ENCODE assay signal across 8 mouse cellular contexts in the genomic region with DNA sequence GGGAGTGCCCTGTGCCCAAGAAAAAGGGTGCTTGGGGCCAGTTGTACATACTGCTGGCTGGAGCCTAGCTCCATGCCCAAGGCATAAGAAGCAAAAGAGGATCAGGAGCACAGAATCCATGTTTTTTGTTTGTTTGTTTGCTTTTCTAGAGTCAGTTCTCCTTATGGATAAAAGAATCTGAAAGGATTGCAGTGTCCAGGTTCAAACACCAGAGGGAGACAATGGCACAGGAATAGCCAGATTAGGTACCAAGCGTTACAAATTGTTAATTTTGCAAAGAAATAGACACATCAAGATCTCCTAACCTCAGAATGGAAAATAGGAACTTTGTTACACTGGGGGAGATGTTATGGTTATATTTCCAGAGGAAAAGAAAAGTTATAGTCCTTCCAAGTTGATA. TPM values are rescaled to one million over a fixed set of nuclear protein-coding genes. Genes with fewer than 3 reads are reported as not detected.
DNase-seq lines count a peak whose midpoint lies in the region; ATAC-seq lines count a peak whose summit lies in the region.

No protein-coding gene starts in this region.

- no peak for DNase-seq in frontal cortex, postnatal 10 days (ENCODE audit: low spot score in 2 of 2)
- no peak for DNase-seq in midbrain, embryonic 10.5 days (ENCODE audit: low spot score)
- DNase-seq in ovary, postnatal 36 days (ENCODE audit: low spot score), result no peak
- no peak for DNase-seq in thymus, postnatal 36 days

- H3K36me3 ChIP-seq in midbrain, embryonic 12.5 days, result no peaks in the 10 kb centered on the region
- H3K36me3 ChIP-seq in midbrain, embryonic 10.5 days, result no peaks in the 10 kb centered on the region
- no peaks in the 10 kb centered on the region for H3K36me3 ChIP-seq in midbrain, embryonic 13.5 days

- no peaks in the 10 kb centered on the region for H3K9me3 ChIP-seq in midbrain, embryonic 12.5 days
- no peaks in the 10 kb centered on the region for H3K9me3 ChIP-seq in midbrain, embryonic 10.5 days (replicated peaks)
- no peaks in the 10 kb centered on the region for H3K9me3 ChIP-seq in midbrain, embryonic 13.5 days

- no peak overlapping the region for H3K27ac ChIP-seq in midbrain, embryonic 12.5 days (replicated peaks)
- no peak overlapping the region for H3K27ac ChIP-seq in midbrain, embryonic 10.5 days (replicated peaks)
- no peak overlapping the region for H3K27ac ChIP-seq in midbrain, embryonic 13.5 days

- no peak overlapping the region for H3K9ac ChIP-seq in midbrain, embryonic 12.5 days (replicated peaks)
- no peak overlapping the region for H3K9ac ChIP-seq in midbrain, embryonic 13.5 days (replicated peaks)

- peak; percentile 52; the same call in 1 of the 2 replicates for ATAC-seq in frontal cortex, adult (ENCODE audit: low TSS enrichment)
- peak; percentile 49; the same call in 1 of the 2 replicates for ATAC-seq in midbrain, embryonic 12.5 days (ENCODE audit: low FRiP score, low read depth)
- peak; percentile 51 to 62; a peak in 3 of 4 replicates for ATAC-seq in hematopoietic stem cell, adult 5-6 weeks (replicated peaks in 1 of 2; ENCODE audit: insufficient read depth in 1 of 2, low FRiP score in 2 of 2, low TSS enrichment in 1 of 2, low read depth in 1 of 2, poor library complexity in 2 of 2, severe bottlenecking in 2 of 2)
- 0 out of 2 replicates have a peak, but pooled peaks have one; percentile 20 for ATAC-seq in midbrain, embryonic 13.5 days

- H3K4me2 ChIP-seq in midbrain, embryonic 12.5 days (replicated peaks), result no peak overlapping the region
- no peak overlapping the region for H3K4me2 ChIP-seq in midbrain, embryonic 13.5 days (replicated peaks)

- H3K27me3 ChIP-seq in midbrain, embryonic 12.5 days, result no peaks in the 10 kb centered on the region
- no peaks in the 10 kb centered on the region for H3K27me3 ChIP-seq in midbrain, embryonic 10.5 days (ENCODE audit: low read depth, poor library complexity, severe bottlenecking)
- no peaks in the 10 kb centered on the region for H3K27me3 ChIP-seq in midbrain, embryonic 13.5 days

- no peaks in the 10 kb centered on the region for H3K4me1 ChIP-seq in midbrain, embryonic 12.5 days
- H3K4me1 ChIP-seq in midbrain, embryonic 10.5 days, result no peaks in the 10 kb centered on the region
- H3K4me1 ChIP-seq in midbrain, embryonic 13.5 days (replicated peaks), result no peaks in the 10 kb centered on the region

- H3K4me3 ChIP-seq in midbrain, embryonic 12.5 days, result no peak overlapping the region
- H3K4me3 ChIP-seq in midbrain, embryonic 10.5 days, result no peak overlapping the region
- H3K4me3 ChIP-seq in midbrain, embryonic 13.5 days (replicated peaks), result no peak overlapping the region

- WGBS in midbrain, embryonic 12.5 days, result 12% methylated on average over 1 of the region's 1 CpGs
- 12% methylated on average over 1 of the region's 1 CpGs for WGBS in midbrain, embryonic 10.5 days
- 13% methylated on average over 1 of the region's 1 CpGs for WGBS in midbrain, embryonic 13.5 days

RNA-seq across cellular contexts. Expression of gene Sult1c1, which starts 23.7 kb away (rescaled TPM):
- polyA plus RNA-seq in midbrain, embryonic 12.5 days (2016; fragmentation: Nextera tagmentation; extraction: Ambion mirVana), result not detected in 2 replicates
- polyA plus RNA-seq in midbrain, embryonic 10.5 days (2016; fragmentation: Nextera tagmentation; extraction: Ambion mirVana), result not detected in 2 replicates
- total RNA-seq in hematopoietic stem cell, adult 5-6 weeks (2017), result not detected in 2 replicates
- polyA plus RNA-seq in midbrain, embryonic 13.5 days (2015; fragmentation: Nextera tagmentation; extraction: Ambion mirVana), result not detected in 2 replicates
